Mouse (Mus musculus) megakaryocyte, embryonic 14.5 days (primary cell): ENCODE measurements around the gene 1700061G19Rik. TPM values are rescaled to one million over a fixed set of nuclear protein-coding genes. Genes with fewer than 3 reads are reported as not detected.
A peak's percentile ranks its signal among the peaks of the same experiment; 100 is the strongest.

Experiments
- H3K27me3 ChIP-seq: replicated peaks from 2 replicates; pipeline ENCODE3; 2012; ENCODE audit warnings: inconsistent platforms
- H3K36me3 ChIP-seq: replicated peaks from 2 replicates; pipeline ENCODE3; 2012; ENCODE audit warnings: low read length, inconsistent platforms, mixed read lengths
- H3K4me1 ChIP-seq: 2 replicates; pipeline ENCODE4 v1.6.1; 2012; ENCODE audit warnings: inconsistent platforms
- H3K4me3 ChIP-seq: replicated peaks from 2 replicates; pipeline ENCODE3; 2012; ENCODE audit warnings: moderate library complexity, mild to moderate bottlenecking, inconsistent platforms
- H3K9me3 ChIP-seq: 2 replicates; pipeline ENCODE4 v1.6.1; 2012; ENCODE audit warnings: inconsistent platforms
- FLI1 ChIP-seq: IDR thresholded peaks from 2 replicates; pipeline ENCODE4 v1.6.1; 2012; ENCODE audit warnings: low read length, inconsistent platforms, mixed read lengths
- GATA1 ChIP-seq: IDR thresholded peaks from 3 replicates; pipeline ENCODE4 v1.6.1; 2012; ENCODE audit warnings: mixed read lengths, low read length, inconsistent platforms, borderline replicate concordance
- polyA plus RNA-seq: library from polyadenylated mRNA; stranded (reverse); fragments of >175 nt; gene quantifications from 2 replicates; pipeline ENCODE4 v1.2.3, GENCODE M21; 2012; ENCODE audit warnings: low replicate concordance; ENCODE audit not compliant: insufficient read depth

Gene 1700061G19Rik
- 0.36 TPM in 1 of 2 replicates, not detected in the other for polyA plus RNA-seq

GRCm38 (mm10) chr17:56874936-56875651, at the start of gene 1700061G19Rik:
TSS of gene 1700061G19Rik (plus strand) at chr17:56875477.
- TF ChIP-seq FLI1: no peak
- TF ChIP-seq GATA1: no peak
- Histone ChIP-seq H3K36me3 (no peaks in the 10 kb centered on the region), H3K27me3 (peaks cover 29% of the 10 kb centered on the region), H3K4me1 (peaks cover 45% of the 10 kb centered on the region), H3K4me3 (peak within 1 kb of the TSS; percentile 5), H3K9me3 (peaks cover 5% of the 10 kb centered on the region; the same call in 1 of the 2 replicates)

DNA sequence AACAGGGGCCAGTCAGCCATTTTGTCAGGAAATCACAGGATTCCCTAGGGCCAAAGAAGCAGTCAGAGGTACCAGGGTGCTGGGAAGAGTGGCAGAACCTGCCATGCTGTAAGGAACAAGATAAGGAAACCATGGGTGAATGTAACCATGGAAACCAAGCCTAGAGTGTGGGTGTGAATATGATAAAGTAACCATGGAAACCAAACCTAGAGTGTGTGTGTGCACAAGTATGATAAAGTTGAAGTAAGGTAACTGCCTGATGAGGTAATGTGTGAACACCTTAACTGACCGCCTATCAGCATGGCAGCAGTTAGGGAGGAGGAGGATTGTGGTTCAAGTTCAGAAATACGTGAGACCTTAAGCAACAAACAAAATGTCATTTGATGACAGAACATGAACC, 48.6 kb upstream of the 1700061G19Rik start:
- Histone ChIP-seq H3K27me3 (peaks cover 42% of the 10 kb centered on the region), H3K9me3 (no peaks in the 10 kb centered on the region), H3K4me3 (no peak overlapping the region), H3K4me1 (peaks cover 63% of the 10 kb centered on the region), H3K36me3 (no peaks in the 10 kb centered on the region)
- no peak for TF ChIP-seq GATA1
- no peak for TF ChIP-seq FLI1

- TF ChIP-seq GATA1: no peak
- TF ChIP-seq FLI1: no peak
- Histone ChIP-seq H3K27me3 (peaks cover 41% of the 10 kb centered on the region), H3K9me3 (no peaks in the 10 kb centered on the region), H3K36me3 (no peaks in the 10 kb centered on the region), H3K4me3 (no peak overlapping the region), H3K4me1 (peaks cover 54% of the 10 kb centered on the region)
Observed at GRCm38 (mm10) chr17:56829171-56829570, 46.1 kb upstream of the 1700061G19Rik start.

DNA sequence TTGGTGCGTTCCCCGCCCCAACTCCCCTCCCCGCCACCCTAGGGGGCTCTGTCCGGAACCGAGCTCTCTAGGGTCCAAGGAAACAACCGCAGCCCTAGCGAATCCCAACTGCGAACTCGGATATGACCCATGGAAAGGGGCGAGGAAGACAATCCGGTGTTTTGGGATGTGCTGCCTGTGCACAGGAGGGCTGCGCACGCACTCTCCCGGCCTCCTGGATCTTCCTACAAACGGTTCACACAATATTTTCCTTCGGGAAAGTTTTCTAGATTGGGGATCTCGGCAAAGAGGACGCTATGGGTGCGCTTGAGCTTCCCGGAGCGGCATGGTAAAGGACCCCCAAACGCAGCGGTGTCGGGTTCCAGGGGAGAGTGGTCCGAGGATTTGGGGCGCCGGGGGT, 45.5 kb upstream of the 1700061G19Rik start:
- H3K27me3 ChIP-seq: peaks cover 38% of the 10 kb centered on the region
- TF ChIP-seq GATA1 (no peak), FLI1 (no peak)
- H3K4me3 ChIP-seq: no peak overlapping the region
- H3K4me1 ChIP-seq: peaks cover 48% of the 10 kb centered on the region
- H3K36me3 ChIP-seq: no peaks in the 10 kb centered on the region
- H3K9me3 ChIP-seq: no peaks in the 10 kb centered on the region

DNA sequence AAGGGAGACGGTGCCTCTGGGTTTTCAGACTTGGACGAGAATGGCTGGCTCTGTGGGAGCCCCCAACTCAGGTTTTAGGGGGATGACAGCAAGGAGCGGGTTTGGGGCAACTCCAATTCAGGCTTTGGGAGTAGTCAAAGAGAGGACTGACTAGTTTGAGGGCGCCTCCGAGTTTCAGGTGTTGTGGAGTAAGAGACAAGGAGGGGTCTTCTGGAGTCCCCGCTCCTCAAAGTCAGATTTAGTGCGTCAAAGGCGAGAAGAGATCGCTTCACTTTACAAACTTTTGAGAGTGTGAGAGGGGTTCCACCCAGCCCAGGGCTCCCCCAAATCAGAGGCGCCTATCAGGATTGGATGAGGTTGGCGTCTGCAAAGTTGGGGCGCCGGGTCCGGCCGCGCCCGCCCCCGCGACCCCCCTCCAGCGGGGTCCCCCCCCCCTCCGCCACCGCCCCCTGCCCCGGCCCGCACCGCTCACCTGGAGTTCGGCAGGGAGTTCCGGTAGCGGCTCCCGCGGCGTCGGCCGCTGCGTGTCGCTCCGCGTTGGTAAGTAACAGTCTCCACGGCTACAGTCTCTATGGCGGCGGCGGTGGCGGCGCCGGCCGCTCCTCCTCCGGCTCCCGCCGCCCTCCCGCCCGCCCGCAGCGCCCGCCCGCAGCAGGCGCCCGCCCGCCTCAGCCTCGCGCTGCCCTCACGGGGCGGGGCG, 44.7 kb upstream of the 1700061G19Rik start, which contains the start of gene Rfx2:
Gene Rfx2 (minus strand): TSS at position 603 of the 700 bp plus-strand sequence.
- peaks cover 38% of the 10 kb centered on the region for H3K27me3 ChIP-seq
- TF ChIP-seq FLI1 (no peak), GATA1 (no peak)

DNA sequence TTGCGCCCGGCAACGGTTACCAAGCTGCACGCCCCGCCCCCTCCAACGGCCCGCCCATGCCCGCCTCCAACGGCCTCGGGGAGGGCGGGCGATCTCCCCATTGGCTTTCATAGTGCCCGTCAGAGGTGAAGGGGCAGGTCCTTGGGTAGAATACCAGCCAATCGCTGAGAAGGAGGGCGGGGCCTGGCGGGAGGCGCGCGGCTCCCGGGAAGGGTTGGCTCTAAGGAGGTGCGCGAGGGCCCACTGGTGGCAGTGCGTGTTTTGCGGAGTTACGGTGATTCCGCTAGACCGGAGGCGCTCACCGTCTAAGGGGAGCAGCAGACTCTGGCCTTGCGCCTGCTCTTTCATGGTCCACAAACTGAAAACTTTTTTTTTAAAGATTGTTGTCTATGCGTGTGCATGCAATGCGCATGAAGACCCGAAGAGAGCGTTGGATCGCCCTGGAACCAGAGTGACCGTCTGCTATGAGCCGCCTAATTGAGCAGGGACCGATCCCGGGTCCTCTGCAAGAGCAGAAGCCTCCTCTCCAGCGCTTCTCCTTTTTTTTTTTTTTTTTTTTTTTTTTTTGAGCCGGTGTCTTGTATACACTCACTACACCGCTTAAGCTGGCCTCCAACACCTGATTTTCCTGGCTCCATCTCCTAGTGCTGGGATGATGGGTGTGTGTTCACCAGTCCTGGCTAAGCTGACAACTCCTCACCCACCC, 44.0 kb upstream of the 1700061G19Rik start:
- no peak for TF ChIP-seq FLI1
- TF ChIP-seq GATA1: no peak
- peak overlapping the region; percentile 91 for H3K4me3 ChIP-seq
- peaks cover 41% of the 10 kb centered on the region for H3K4me1 ChIP-seq
- H3K9me3 ChIP-seq: no peaks in the 10 kb centered on the region
- H3K27me3 ChIP-seq: peaks cover 43% of the 10 kb centered on the region
- H3K36me3 ChIP-seq: no peaks in the 10 kb centered on the region

More for the DNA sequence above, 44.7 kb upstream of the 1700061G19Rik start, which contains the start of gene Rfx2:
- H3K4me1 ChIP-seq: peaks cover 42% of the 10 kb centered on the region
- H3K9me3 ChIP-seq: no peaks in the 10 kb centered on the region
- H3K4me3 ChIP-seq: peak within 1 kb of the TSS; percentile 91
- H3K36me3 ChIP-seq: no peaks in the 10 kb centered on the region

DNA sequence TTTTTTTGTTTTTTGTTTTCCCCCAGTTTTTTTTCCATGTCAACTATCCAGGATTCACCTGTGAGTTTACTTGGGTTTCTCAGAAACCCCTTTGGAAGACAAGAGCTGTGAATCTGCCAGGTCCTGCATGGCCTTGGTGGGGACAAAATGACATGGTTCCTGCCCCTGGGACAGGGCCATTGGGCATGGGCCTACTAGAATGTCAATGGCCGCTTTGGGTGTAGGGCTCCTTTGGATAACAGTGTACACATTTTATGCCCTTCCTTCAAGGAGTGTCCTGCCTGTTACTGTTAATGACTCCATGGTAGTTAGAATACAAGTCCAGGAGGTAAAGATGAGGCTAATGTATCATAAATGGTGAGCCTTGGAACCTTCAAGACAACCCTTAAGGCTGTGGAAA, 42.4 kb upstream of the 1700061G19Rik start:
- peaks cover 26% of the 10 kb centered on the region for H3K4me1 ChIP-seq
- no peaks in the 10 kb centered on the region for H3K36me3 ChIP-seq
- TF ChIP-seq FLI1 (no peak), GATA1 (no peak)
- no peaks in the 10 kb centered on the region for H3K9me3 ChIP-seq
- no peak overlapping the region for H3K4me3 ChIP-seq
- peaks cover 45% of the 10 kb centered on the region for H3K27me3 ChIP-seq

- no peaks in the 10 kb centered on the region for H3K36me3 ChIP-seq
- H3K27me3 ChIP-seq: peaks cover 49% of the 10 kb centered on the region
- no peak for TF ChIP-seq FLI1
- TF ChIP-seq GATA1: no peak
- H3K4me1 ChIP-seq: peaks cover 26% of the 10 kb centered on the region
- H3K4me3 ChIP-seq: no peak overlapping the region
- H3K9me3 ChIP-seq: no peaks in the 10 kb centered on the region
Observed at GRCm38 (mm10) chr17:56833381-56833780, 41.9 kb upstream of the 1700061G19Rik start.

- H3K27me3 ChIP-seq: peaks cover 53% of the 10 kb centered on the region
- H3K9me3 ChIP-seq: no peaks in the 10 kb centered on the region
- H3K4me3 ChIP-seq: no peak overlapping the region
- TF ChIP-seq GATA1 (no peak), FLI1 (no peak)
- no peaks in the 10 kb centered on the region for H3K36me3 ChIP-seq
- peaks cover 14% of the 10 kb centered on the region for H3K4me1 ChIP-seq
Observed at GRCm38 (mm10) chr17:56836336-56836735, 38.9 kb upstream of the 1700061G19Rik start.

- H3K27me3 ChIP-seq: peaks cover 58% of the 10 kb centered on the region
- H3K4me3 ChIP-seq: no peak overlapping the region
- no peaks in the 10 kb centered on the region for H3K9me3 ChIP-seq
- H3K4me1 ChIP-seq: peaks cover 26% of the 10 kb centered on the region
- TF ChIP-seq FLI1: no peak
- no peak for TF ChIP-seq GATA1
- no peaks in the 10 kb centered on the region for H3K36me3 ChIP-seq
Observed at GRCm38 (mm10) chr17:56840524-56840923, 34.8 kb upstream of the 1700061G19Rik start.
